Mouse (Mus musculus) heart, postnatal 0 days (tissue): Measurements from ENCODE around the gene Txlnb. TPM values are rescaled to one million over a fixed set of nuclear protein-coding genes. Genes with fewer than 3 reads are reported as not detected.

Source experiments
- ATAC-seq: fragments of 200-750 bp; cut with Nextera tagmentation; 2 replicates; pipeline ENCODE4 v1.8.0; 2017; ENCODE audit warnings: low read depth, moderate number of reproducible peaks, moderate library complexity; ENCODE audit not compliant: insufficient read depth
- DNase-seq: peaks from one replicate; pipeline ENCODE4 v3.0.0-alpha.2; 2016; ENCODE audit warnings: low spot score
- H3K27ac ChIP-seq: fragments of 300-500 bp; sonication (generic); 2 replicates; pipeline ENCODE4 v1.5.1; 2014; ENCODE audit warnings: low read depth, mild to moderate bottlenecking
- H3K27me3 ChIP-seq: fragments of 300-500 bp; sonication (generic); 2 replicates; pipeline ENCODE4 v1.6.1; 2014; ENCODE audit warnings: low read length, mixed read lengths; ENCODE audit not compliant: control insufficient read depth, insufficient read depth
- H3K36me3 ChIP-seq: fragments of 300-500 bp; sonication (generic); replicated peaks from 2 replicates; pipeline ENCODE4 v1.6.1; 2014; ENCODE audit warnings: low read length, mixed read lengths; ENCODE audit not compliant: control insufficient read depth, insufficient read depth
- H3K4me1 ChIP-seq: fragments of 300-500 bp; sonication (generic); 2 replicates; pipeline ENCODE4 v1.6.1; 2014; ENCODE audit warnings: antibody characterized with exemption; ENCODE audit not compliant: control insufficient read depth, insufficient read depth
- H3K4me2 ChIP-seq: fragments of 300-500 bp; sonication (generic); 2 replicates; pipeline ENCODE4 v1.6.1; 2014; ENCODE audit warnings: low read depth, mild to moderate bottlenecking, low read length, moderate library complexity
- H3K4me3 ChIP-seq: fragments of 300-500 bp; sonication (generic); 2 replicates; pipeline ENCODE4 v1.5.1; 2014; ENCODE audit warnings: low read depth, low read length
- H3K9ac ChIP-seq: fragments of 300-500 bp; sonication (generic); replicated peaks from 2 replicates; pipeline ENCODE4 v1.6.1; 2014; ENCODE audit warnings: low read depth, low read length, mixed read lengths
- H3K9me3 ChIP-seq: fragments of 300-500 bp; sonication (generic); replicated peaks from 2 replicates; pipeline ENCODE4 v1.6.1; 2016; ENCODE audit warnings: low read length; ENCODE audit not compliant: control insufficient read depth
- CTCF ChIP-seq: IDR thresholded peaks from 2 replicates; pipeline ENCODE4 v1.5.1; 2016; ENCODE audit warnings: antibody characterized with exemption, control low read depth, low read depth
- EP300 ChIP-seq: IDR thresholded peaks from 2 replicates; pipeline ENCODE4 v1.6.1; 2016; ENCODE audit warnings: antibody characterized with exemption, low read depth
- WGBS: fragments of 180-500 bp; shearing (Covaris S2); extraction: QIAGEN DNeasy Blood & Tissue Kit; methylation state at CpG from one replicate; pipeline ENCODE4 v1.1.7; 2014; 5-methylcytosine and 5-hydroxymethylcytosine counted together
- polyA plus RNA-seq: library from polyadenylated mRNA; unstranded; fragments of >200 nt; fragmentation: Nextera tagmentation; extraction: Ambion mirVana; gene quantifications from 2 replicates; pipeline ENCODE4 v1.2.1, GENCODE M21; 2015
- total RNA-seq: library from RNA; depleted of rRNA; stranded (reverse); fragments of >200 nt; gene quantifications from 2 replicates; pipeline ENCODE4 v1.2.3, GENCODE M21; 2014; ENCODE audit warnings: low replicate concordance; rRNA removed

Txlnb gene
- total and polyA plus RNA-seq, 2 experiments from 2014 or later: 56.3 to 68.3 TPM

DNA sequence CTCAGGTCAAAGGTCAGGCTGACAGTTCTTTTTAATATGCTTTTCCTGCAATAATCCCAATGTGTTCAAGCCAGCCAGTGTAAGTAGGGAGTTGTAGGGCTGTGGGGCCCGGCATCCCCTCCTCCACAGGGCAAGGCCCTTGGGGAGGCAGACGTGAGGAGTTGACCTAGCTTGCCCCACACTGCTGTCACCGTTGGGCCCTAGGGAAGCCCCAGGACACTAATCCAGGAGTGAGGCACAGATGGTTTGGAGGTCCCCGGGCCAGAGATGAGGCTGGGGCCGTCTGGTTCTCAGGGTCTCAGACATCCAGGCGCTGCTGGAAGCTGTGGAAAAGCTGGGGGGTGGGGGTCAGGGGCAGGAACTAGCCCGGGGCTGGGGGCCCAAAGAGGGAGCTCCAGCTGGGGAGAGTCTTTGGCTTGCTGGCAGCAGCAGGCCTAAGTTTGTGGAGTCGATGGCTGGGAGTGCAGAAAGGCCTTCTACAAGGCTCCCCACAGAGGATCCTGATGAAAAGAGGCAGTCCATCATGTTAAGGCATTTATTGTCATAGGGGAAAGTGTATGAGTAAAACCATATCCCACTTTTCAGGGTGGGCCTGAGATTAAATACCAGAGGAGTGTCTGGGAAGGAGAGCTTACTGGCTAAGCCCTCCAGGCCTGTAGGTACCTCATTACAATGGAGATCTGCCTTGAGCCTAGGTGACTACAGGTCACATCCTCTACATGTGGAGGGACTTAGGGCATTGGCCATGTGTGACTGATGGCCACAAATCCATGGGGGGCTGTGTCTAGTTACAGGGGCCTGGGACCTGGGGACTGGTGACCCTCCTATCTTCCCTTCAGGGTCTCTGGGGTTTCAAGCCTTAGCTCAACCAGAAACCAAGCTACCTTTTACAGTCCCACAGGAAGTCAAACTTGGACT, 82.2 kb downstream of the Txlnb start:
- H3K4me3 ChIP-seq: no peak overlapping the region
- H3K9ac ChIP-seq: no peak overlapping the region
- H3K36me3 ChIP-seq: no peaks in the 10 kb centered on the region
- ATAC-seq (no peak; the same call in 1 of the 2 replicates), DNase-seq (no peak)
- no peak overlapping the region for H3K4me2 ChIP-seq
- H3K27me3 ChIP-seq: no peaks in the 10 kb centered on the region
- H3K4me1 ChIP-seq: no peaks in the 10 kb centered on the region
- TF ChIP-seq EP300: no peak
- TF ChIP-seq CTCF: no peak
- 47% methylated on average over 8 of the region's 8 CpGs for WGBS
- no peaks in the 10 kb centered on the region for H3K9me3 ChIP-seq
- H3K27ac ChIP-seq: no peak overlapping the region

DNA sequence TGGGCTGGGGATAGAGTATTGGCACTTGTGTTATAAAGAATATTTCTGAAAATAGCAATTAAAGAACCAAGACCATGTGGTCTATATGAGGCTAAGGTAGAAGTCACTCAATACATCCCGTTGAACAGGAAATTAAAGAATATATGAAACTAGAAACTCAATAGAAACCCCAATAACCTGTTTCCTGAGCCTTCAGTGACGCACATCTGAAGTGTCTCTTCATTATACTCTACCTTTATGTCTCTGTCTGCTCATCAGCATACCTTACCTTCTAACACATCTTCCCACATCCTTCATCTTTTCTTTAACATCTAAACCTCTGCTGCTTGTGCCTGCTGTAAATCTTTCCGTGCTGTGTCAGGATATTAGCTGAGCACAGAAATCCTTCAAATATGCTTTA, 84.0 kb downstream of the Txlnb start:
- Histone ChIP-seq H3K27me3 (no peaks in the 10 kb centered on the region), H3K4me1 (no peaks in the 10 kb centered on the region), H3K4me2 (no peak overlapping the region), H3K27ac (no peak overlapping the region), H3K36me3 (no peaks in the 10 kb centered on the region), H3K4me3 (no peak overlapping the region), H3K9me3 (no peaks in the 10 kb centered on the region), H3K9ac (no peak overlapping the region)
- ATAC-seq (no peak), DNase-seq (no peak)
- WGBS: 84% methylated on average over 3 of the region's 3 CpGs
- TF ChIP-seq EP300: no peak
- TF ChIP-seq CTCF: no peak

DNA sequence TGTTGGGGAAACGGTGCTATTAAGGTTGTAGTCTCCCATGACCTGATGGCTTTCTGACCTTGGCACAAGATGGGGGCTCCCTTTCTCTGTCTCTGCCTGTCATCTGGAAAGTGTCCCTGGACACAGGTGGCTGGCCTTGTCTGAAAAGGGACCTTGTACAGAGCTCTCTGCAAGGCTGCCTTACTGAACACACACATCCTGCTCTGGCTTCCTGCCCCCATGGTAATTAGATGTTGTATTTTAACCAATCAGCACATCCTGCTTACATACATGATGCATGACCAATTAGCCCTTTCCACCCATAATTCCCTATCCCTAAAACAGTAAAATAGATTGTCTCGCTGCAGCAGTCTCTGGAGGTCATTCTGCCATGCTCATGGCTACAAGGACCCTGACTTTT, 84.7 kb downstream of the Txlnb start:
- H3K27ac ChIP-seq: no peak overlapping the region
- H3K9me3 ChIP-seq: no peaks in the 10 kb centered on the region
- no peak overlapping the region for H3K9ac ChIP-seq
- H3K4me3 ChIP-seq: no peak overlapping the region
- no peaks in the 10 kb centered on the region for H3K36me3 ChIP-seq
- no peaks in the 10 kb centered on the region for H3K4me1 ChIP-seq
- H3K27me3 ChIP-seq: no peaks in the 10 kb centered on the region
- H3K4me2 ChIP-seq: no peak overlapping the region
- 69% methylated on average over 2 of the region's 2 CpGs for WGBS
- DNase-seq: no peak
- no peak for ATAC-seq
- TF ChIP-seq EP300 (no peak), CTCF (no peak)

Other genes starting within 250 kb of the Txlnb start
- 57.6 and 63.6 TPM in 2 replicates for gene Cited2, start 73.0 kb upstream of the Txlnb start, total RNA-seq
- gene Cited2, start 73.0 kb upstream of the Txlnb start, polyA plus RNA-seq: 15.8 and 23.1 TPM in 2 replicates
- gene Heca, start 151.8 kb downstream of the Txlnb start, total RNA-seq: 54.5 and 68.6 TPM in 2 replicates
- 4.4 and 6.0 TPM in 2 replicates for gene Heca, start 151.8 kb downstream of the Txlnb start, polyA plus RNA-seq
- 84.3 and 88.7 TPM in 2 replicates for gene Abracl, start 227.1 kb downstream of the Txlnb start, total RNA-seq
- 255 and 288 TPM in 2 replicates for gene Abracl, start 227.1 kb downstream of the Txlnb start, polyA plus RNA-seq